Mouse (Mus musculus) heart, postnatal 0 days (tissue): ENCODE data around the gene Gm10337.

ENCODE experiments used
- CTCF ChIP-seq: IDR thresholded peaks from 2 replicates; pipeline ENCODE4 v1.5.1; 2016; ENCODE audit warnings: antibody characterized with exemption, control low read depth, low read depth
- EP300 ChIP-seq: IDR thresholded peaks from 2 replicates; pipeline ENCODE4 v1.6.1; 2016; ENCODE audit warnings: antibody characterized with exemption, low read depth

DNA sequence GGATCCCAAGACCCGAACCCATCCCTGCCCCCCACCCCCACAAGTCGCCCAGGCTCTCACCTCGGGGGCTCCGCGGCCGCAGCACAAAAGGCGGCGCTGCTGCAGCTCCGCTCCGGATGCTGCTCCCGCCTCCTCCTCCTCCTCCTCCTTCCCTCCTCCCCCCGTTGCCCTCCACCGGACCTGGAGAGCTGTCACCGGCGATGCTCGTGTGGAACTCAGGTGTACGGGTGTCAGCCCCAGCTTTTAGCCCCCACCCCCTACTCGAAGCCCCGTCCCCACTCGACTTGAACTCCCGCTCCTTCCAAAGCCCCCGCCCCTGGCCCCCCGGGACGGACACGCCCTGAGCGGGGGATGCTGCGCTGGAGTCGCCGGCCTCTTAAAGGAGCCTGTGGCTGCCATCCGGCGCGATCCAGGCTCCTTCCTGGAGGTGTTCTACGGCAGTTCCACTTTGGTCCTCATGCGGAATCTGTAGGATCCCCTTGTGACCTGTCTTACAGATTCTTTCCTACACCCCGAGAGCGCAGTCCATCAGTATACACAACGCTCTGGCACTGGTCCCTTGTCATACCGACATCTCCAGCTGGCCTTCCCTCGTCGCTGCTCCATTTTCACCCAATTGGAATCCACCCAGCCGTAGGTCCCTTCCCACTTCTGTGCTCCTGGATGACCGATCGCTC lies 13.3 kb downstream of the Gm10337 start, which contains the start of gene Map3k12:
- no peak for TF ChIP-seq EP300
- no peak for TF ChIP-seq CTCF
